ENCODE assay signal across 8 mouse cellular contexts in genomic region chr7:79309247-79310190, GRCm38 (mm10). TPM values are rescaled to one million over a fixed set of nuclear protein-coding genes. Genes with fewer than 3 reads are reported as not detected.
DNase-seq lines count a peak whose midpoint lies in the region; ATAC-seq and TF ChIP-seq lines count a peak whose summit lies in the region.

No protein-coding gene starts in this region.

- peak; percentile 37 for TF ChIP-seq CTCF in gastrocnemius, adult 2 months (IDR thresholded peaks at IDR 0.05)
- no peak for TF ChIP-seq CTCF in thymus, adult 2 months (IDR thresholded peaks at IDR 0.05; ENCODE audit: borderline replicate concordance, control insufficient read depth, extremely low read depth, insufficient read depth, low read length, poor library complexity)

- no peak for ATAC-seq in embryonic facial prominence, embryonic 13.5 days (ENCODE audit: insufficient number of reproducible peaks, insufficient read depth, low FRiP score, low TSS enrichment, low read depth)
- ATAC-seq in liver, embryonic 16.5 days (ENCODE audit: low read depth): no peak
- no peak for ATAC-seq in stomach, embryonic 15.5 days (ENCODE audit: insufficient read depth, low FRiP score, low read depth)

- 0 out of 2 replicates have a peak overlapping the region, but pooled peaks have one; percentile 3 for H3K4me2 ChIP-seq in embryonic facial prominence, embryonic 13.5 days
- no peak overlapping the region for H3K4me2 ChIP-seq in liver, embryonic 16.5 days (ENCODE audit: low read depth, low read length)
- no peak overlapping the region for H3K4me2 ChIP-seq in stomach, embryonic 15.5 days

- peaks cover 62% of the 10 kb centered on the region for H3K4me1 ChIP-seq in embryonic facial prominence, embryonic 13.5 days
- peaks cover 56% of the 10 kb centered on the region for H3K4me1 ChIP-seq in hindbrain, embryonic 10.5 days (replicated peaks)
- H3K4me1 ChIP-seq in liver, embryonic 16.5 days (ENCODE audit: control insufficient read depth, low read depth, low read length): peaks cover 47% of the 10 kb centered on the region
- peaks cover 35% of the 10 kb centered on the region for H3K4me1 ChIP-seq in stomach, embryonic 15.5 days
- peaks cover 24% of the 10 kb centered on the region for H3K4me1 ChIP-seq in thymus, adult 2 months (replicated peaks; ENCODE audit: control insufficient read depth, insufficient read depth, low read length)

- H3K36me3 ChIP-seq in embryonic facial prominence, embryonic 13.5 days: no peaks in the 10 kb centered on the region; the same call in 1 of the 2 replicates
- H3K36me3 ChIP-seq in hindbrain, embryonic 10.5 days: peaks cover 6% of the 10 kb centered on the region; the same call in 1 of the 2 replicates
- H3K36me3 ChIP-seq in liver, embryonic 16.5 days (ENCODE audit: control insufficient read depth, insufficient read depth): no peaks in the 10 kb centered on the region
- H3K36me3 ChIP-seq in stomach, embryonic 15.5 days: no peaks in the 10 kb centered on the region
- H3K36me3 ChIP-seq in thymus, adult 2 months (ENCODE audit: control insufficient read depth, insufficient read depth, low read length): no peaks in the 10 kb centered on the region

- H3K9me3 ChIP-seq in embryonic facial prominence, embryonic 13.5 days: no peaks in the 10 kb centered on the region
- H3K9me3 ChIP-seq in hindbrain, embryonic 10.5 days: no peaks in the 10 kb centered on the region
- no peaks in the 10 kb centered on the region for H3K9me3 ChIP-seq in liver, embryonic 16.5 days (replicated peaks; ENCODE audit: control insufficient read depth, low read length)
- no peaks in the 10 kb centered on the region for H3K9me3 ChIP-seq in stomach, embryonic 15.5 days

- 53% methylated on average over 19 of the region's 19 CpGs for WGBS in embryonic facial prominence, embryonic 13.5 days
- 58% methylated on average over 19 of the region's 19 CpGs for WGBS in hindbrain, embryonic 10.5 days
- 56% methylated on average over 19 of the region's 19 CpGs for WGBS in liver, embryonic 16.5 days (ENCODE audit: insufficient replicate concordance)
- WGBS in stomach, embryonic 15.5 days: 46% methylated on average over 19 of the region's 19 CpGs
- 80% methylated on average over 19 of the region's 19 CpGs for WGBS in thymus, adult 2 months

- H3K27ac ChIP-seq in gastrocnemius, adult 2 months: peak overlapping the region; percentile 63
- peak overlapping the region; percentile 64 for H3K27ac ChIP-seq in embryonic facial prominence, embryonic 13.5 days
- peak overlapping the region; percentile 75 for H3K27ac ChIP-seq in hindbrain, embryonic 10.5 days
- H3K27ac ChIP-seq in liver, embryonic 16.5 days (ENCODE audit: low read length): peak overlapping the region; percentile 62
- peak overlapping the region; percentile 44; the same call in 1 of the 2 replicates for H3K27ac ChIP-seq in stomach, embryonic 15.5 days
- H3K27ac ChIP-seq in thymus, adult 2 months (ENCODE audit: control insufficient read depth, insufficient read depth, low read length): no peak overlapping the region

- H3K9ac ChIP-seq in embryonic facial prominence, embryonic 13.5 days: no peak overlapping the region
- H3K9ac ChIP-seq in liver, embryonic 16.5 days (ENCODE audit: low read depth, low read length): no peak overlapping the region
- no peak overlapping the region for H3K9ac ChIP-seq in stomach, embryonic 15.5 days

- DNase-seq in gastrocnemius, adult 2 months: peak; percentile 29
- no peak for DNase-seq in gastrocnemius, adult 18-20 months (ENCODE audit: low spot score)
- DNase-seq in hindbrain, embryonic 10.5 days (ENCODE audit: low spot score): no peak
- no peak for DNase-seq in thymus, adult 2 months
- no peak for DNase-seq in adipocyte (ENCODE audit: low spot score)

- peak overlapping the region; percentile 34 for H3K4me3 ChIP-seq in gastrocnemius, adult 2 months
- no peak overlapping the region for H3K4me3 ChIP-seq in embryonic facial prominence, embryonic 13.5 days
- H3K4me3 ChIP-seq in hindbrain, embryonic 10.5 days: no peak overlapping the region
- no peak overlapping the region for H3K4me3 ChIP-seq in liver, embryonic 16.5 days (ENCODE audit: low read depth, low read length)
- no peak overlapping the region for H3K4me3 ChIP-seq in stomach, embryonic 15.5 days (replicated peaks)
- H3K4me3 ChIP-seq in thymus, adult 2 months (ENCODE audit: control insufficient read depth, insufficient read depth, low read length): no peak overlapping the region

- intact Hi-C loops in gastrocnemius, adult 2 months (cut with DNase I): no loop called here

- no peaks in the 10 kb centered on the region for H3K27me3 ChIP-seq in embryonic facial prominence, embryonic 13.5 days
- no peaks in the 10 kb centered on the region for H3K27me3 ChIP-seq in hindbrain, embryonic 10.5 days (ENCODE audit: insufficient read depth, poor library complexity, severe bottlenecking)
- H3K27me3 ChIP-seq in liver, embryonic 16.5 days (ENCODE audit: control insufficient read depth, insufficient read depth, low read depth, low read length): no peaks in the 10 kb centered on the region
- no peaks in the 10 kb centered on the region for H3K27me3 ChIP-seq in stomach, embryonic 15.5 days (replicated peaks)
- H3K27me3 ChIP-seq in thymus, adult 2 months (ENCODE audit: control insufficient read depth, insufficient read depth, low read length): no peaks in the 10 kb centered on the region

- TF ChIP-seq POLR2A in thymus, adult 2 months (IDR thresholded peaks at IDR 0.05; ENCODE audit: control insufficient read depth, extremely low read depth, insufficient read depth, low read length, poor library complexity): no peak

RNA-seq across cellular contexts. Expression of gene Abhd2, which starts 36.5 kb away (rescaled TPM):
- total RNA-seq in gastrocnemius, adult 2 months (2021): 1 to 10 TPM; 4.3 to 6.4 TPM
- 1 to 10 TPM; 3.8 to 4.7 TPM for total RNA-seq in gastrocnemius, adult 18-20 months (2021)
- 13.9 and 15.2 TPM in 2 replicates for polyA plus RNA-seq in embryonic facial prominence, embryonic 13.5 days (2015; fragmentation: Nextera tagmentation; extraction: Ambion mirVana)
- polyA plus RNA-seq in hindbrain, embryonic 10.5 days (2016; fragmentation: Nextera tagmentation; extraction: Ambion mirVana): 8.0 and 10.1 TPM in 2 replicates
- polyA plus RNA-seq in liver, embryonic 16.5 days (2015; fragmentation: Nextera tagmentation; extraction: Ambion mirVana): 13.1 and 14.4 TPM in 2 replicates
- 12.0 and 13.2 TPM in 2 replicates for polyA plus RNA-seq in stomach, embryonic 15.5 days (2015; fragmentation: Nextera tagmentation; extraction: Ambion mirVana)
- polyA plus RNA-seq in thymus, adult 2 months (2012; rRNA removed): 32.5 and 34.0 TPM in 2 replicates
